Mouse (Mus musculus) embryonic facial prominence, embryonic 10.5 days (tissue): Measurements from ENCODE around the gene Gm9970. TPM values are rescaled to one million over a fixed set of nuclear protein-coding genes. Genes with fewer than 3 reads are reported as not detected.
A peak's percentile ranks its signal among the peaks of the same experiment; 100 is the strongest.

Experiments
- DNase-seq: peaks from one replicate; pipeline ENCODE4 v3.0.0-alpha.2; 2017; ENCODE audit warnings: low spot score
- H3K27ac ChIP-seq: fragments of 300-500 bp; sonication (generic); replicated peaks from 2 replicates; pipeline ENCODE4 v1.5.1; 2016; ENCODE audit warnings: mild to moderate bottlenecking
- H3K27me3 ChIP-seq: fragments of 300-500 bp; sonication (generic); replicated peaks from 2 replicates; pipeline ENCODE4 v1.6.1; 2016; ENCODE audit warnings: low read depth, mild to moderate bottlenecking; ENCODE audit not compliant: poor library complexity, severe bottlenecking
- H3K36me3 ChIP-seq: fragments of 300-500 bp; sonication (generic); replicated peaks from 2 replicates; pipeline ENCODE4 v1.6.1; 2016; ENCODE audit warnings: mild to moderate bottlenecking, moderate library complexity
- H3K4me1 ChIP-seq: fragments of 300-500 bp; sonication (generic); 2 replicates; pipeline ENCODE4 v1.6.1; 2016
- H3K4me3 ChIP-seq: fragments of 300-500 bp; sonication (generic); 2 replicates; pipeline ENCODE4 v1.5.1; 2016; ENCODE audit warnings: mild to moderate bottlenecking, moderate library complexity
- H3K9me3 ChIP-seq: fragments of 300-500 bp; sonication (generic); 2 replicates; pipeline ENCODE4 v1.6.1; 2016; ENCODE audit warnings: mild to moderate bottlenecking
- WGBS: fragments of 180-500 bp; shearing (Covaris S2); methylation state at CpG from one replicate; pipeline ENCODE4 v1.1.7; 2016; 5-methylcytosine and 5-hydroxymethylcytosine counted together
- polyA plus RNA-seq: library from polyadenylated mRNA; unstranded; fragments of >200 nt; fragmentation: Nextera tagmentation; extraction: Ambion mirVana; gene quantifications from 2 replicates; pipeline ENCODE4 v1.2.1, GENCODE M21; 2016

Gene Gm9970
- polyA plus RNA-seq, 1 experiment from 2014 or later: 0.40 TPM

DNA sequence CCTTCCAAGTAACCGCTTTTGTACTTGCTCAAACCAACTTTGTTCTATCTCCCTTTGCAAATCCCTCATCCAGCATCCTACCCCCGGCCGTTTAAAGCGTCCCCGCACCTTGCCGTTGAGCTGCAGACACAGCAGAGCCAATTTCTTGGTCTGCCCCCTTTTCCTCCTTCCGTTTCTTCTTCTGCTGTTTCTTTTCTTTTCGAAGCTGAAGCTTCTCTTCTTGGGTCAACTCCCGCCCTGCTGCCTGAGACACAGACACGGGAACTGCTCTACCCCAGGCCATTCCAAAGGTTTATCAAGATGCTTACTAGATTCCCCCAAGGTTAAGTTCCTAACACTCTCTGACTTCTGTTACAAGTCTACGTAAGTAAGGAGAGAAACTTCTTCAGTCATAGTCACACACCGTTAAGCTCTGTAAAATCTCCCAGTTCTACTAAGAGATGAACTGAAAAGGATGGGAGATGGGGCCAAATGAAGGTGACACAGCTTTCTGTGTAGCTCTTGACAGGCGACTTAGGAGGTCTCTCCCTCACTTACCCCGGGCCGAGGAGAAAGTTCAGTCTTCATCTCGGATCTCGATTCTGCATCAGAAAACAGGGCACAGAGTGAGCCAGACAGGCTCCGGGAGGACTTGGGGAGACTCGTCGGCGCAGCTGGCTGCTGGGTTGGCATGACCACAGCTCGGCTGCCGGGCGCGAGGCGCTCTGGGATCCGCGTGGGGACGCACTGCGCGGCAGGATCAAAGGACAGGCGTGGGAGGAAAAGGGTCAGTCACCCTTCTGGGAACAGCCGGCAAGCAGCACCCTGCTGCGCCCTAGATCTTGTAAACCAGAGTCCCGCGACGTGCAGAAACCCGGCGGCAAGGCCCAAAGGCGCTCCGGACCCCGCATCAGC is 48.7 kb downstream of the Gm9970 start:
- no peak for DNase-seq
- 16% methylated on average over 42 of the region's 42 CpGs for WGBS
- H3K4me1 ChIP-seq: peaks cover 23% of the 10 kb centered on the region
- H3K27ac ChIP-seq: peak overlapping the region; percentile 90
- peak overlapping the region; percentile 87 for H3K4me3 ChIP-seq
- H3K36me3 ChIP-seq: peaks cover 72% of the 10 kb centered on the region
- no peaks in the 10 kb centered on the region for H3K9me3 ChIP-seq
- H3K27me3 ChIP-seq: no peaks in the 10 kb centered on the region

Other genes starting within 250 kb of the Gm9970 start
- 60.2 and 64.8 TPM in 2 replicates for gene Atraid, start 192.9 kb downstream of the Gm9970 start, polyA plus RNA-seq
- gene Slc5a6, start 192.3 kb downstream of the Gm9970 start, polyA plus RNA-seq: 9.9 and 12.2 TPM in 2 replicates
- 64.6 and 71.3 TPM in 2 replicates for gene Cad, start 186.5 kb downstream of the Gm9970 start, polyA plus RNA-seq
- not detected in 2 replicates for gene Dnajc5g, start 134.9 kb downstream of the Gm9970 start, polyA plus RNA-seq
- gene Slc30a3, start 133.0 kb downstream of the Gm9970 start, polyA plus RNA-seq: 0.59 and 0.85 TPM in 2 replicates
- gene Trim54, start 124.5 kb downstream of the Gm9970 start, polyA plus RNA-seq: not detected in 2 replicates
- not detected in 2 replicates for gene Ucn, start 102.4 kb downstream of the Gm9970 start, polyA plus RNA-seq
- gene Mpv17, start 87.0 kb downstream of the Gm9970 start, polyA plus RNA-seq: 63.5 and 70.1 TPM in 2 replicates
- gene Gm29609, start 61.3 kb downstream of the Gm9970 start, polyA plus RNA-seq: 1.5 TPM in 2 replicates
- gene Gtf3c2, start 61.1 kb downstream of the Gm9970 start, polyA plus RNA-seq: 123 and 124 TPM in 2 replicates
- 125 and 127 TPM in 2 replicates for gene Snx17, start 48.0 kb downstream of the Gm9970 start, polyA plus RNA-seq
- gene Eif2b4, start 47.8 kb downstream of the Gm9970 start, polyA plus RNA-seq: 81.4 and 91.1 TPM in 2 replicates
- 11.4 and 12.3 TPM in 2 replicates for gene Zfp513, start 38.9 kb downstream of the Gm9970 start, polyA plus RNA-seq
- 185 and 197 TPM in 2 replicates for gene Ppm1g, start 20.5 kb downstream of the Gm9970 start, polyA plus RNA-seq
- 140 and 143 TPM in 2 replicates for gene Nrbp1, start 368 bp downstream of the Gm9970 start, polyA plus RNA-seq
- gene Krtcap3, start 10.5 kb upstream of the Gm9970 start, polyA plus RNA-seq: 16.8 and 21.2 TPM in 2 replicates
- 37.3 and 39.2 TPM in 2 replicates for gene Ift172, start 49.9 kb upstream of the Gm9970 start, polyA plus RNA-seq
- 54.6 and 57.1 TPM in 2 replicates for gene Fndc4, start 54.8 kb upstream of the Gm9970 start, polyA plus RNA-seq
- gene Gckr, start 56.2 kb upstream of the Gm9970 start, polyA plus RNA-seq: 0.19 and 0.29 TPM in 2 replicates
- 76.5 and 77.9 TPM in 2 replicates for gene Zfp512, start 211.2 kb upstream of the Gm9970 start, polyA plus RNA-seq
- 0.11 and 0.16 TPM in 2 replicates for gene 4930548H24Rik, start 244.5 kb upstream of the Gm9970 start, polyA plus RNA-seq